In the genomic region with DNA sequence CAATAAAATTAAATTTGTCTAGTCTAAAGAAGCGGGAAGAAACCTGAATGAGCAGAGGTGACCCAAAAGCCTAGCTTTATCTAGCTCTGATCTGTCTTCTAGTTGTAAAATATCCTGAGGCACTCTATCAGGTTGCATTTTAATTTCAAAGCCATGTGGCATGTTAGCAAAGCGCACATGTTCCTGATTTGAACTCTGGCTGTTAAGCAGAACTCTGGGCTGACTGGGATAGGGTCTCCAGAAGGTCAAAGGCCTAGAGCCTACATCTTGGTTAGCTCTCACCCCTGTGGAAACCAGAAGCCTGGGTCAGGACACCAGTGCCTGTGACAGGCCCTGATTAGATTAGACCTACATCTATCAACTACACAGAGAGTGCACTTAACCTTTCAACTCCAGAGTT, we compare ENCODE assay signal across 17 mouse cellular contexts.
"Had no signal": no experiment of that assay in that cellular context is flagged by ENCODE, and none has a peak within 500 bp of the region (broad histone marks: within the 10 kb centered on the region; RNA-seq: fewer than 3 reads in every experiment).

No protein-coding gene starts in this region.

- ATAC-seq: liver, embryonic 12.5 days; midbrain, embryonic 16.5 days had no signal

- H3K4me3 ChIP-seq: layer of hippocampus, adult 2 months; limb, embryonic 15.5 days; liver, embryonic 12.5 days; megakaryocyte, embryonic 14.5 days; midbrain, embryonic 12.5 days; neural tube, embryonic 13.5 days; stomach, embryonic 15.5 days had no signal

- H3K27ac ChIP-seq: layer of hippocampus, adult 2 months; limb, embryonic 15.5 days; liver, embryonic 12.5 days; midbrain, embryonic 12.5 days; neural tube, embryonic 13.5 days; stomach, embryonic 15.5 days had no signal

- H3K4me1 ChIP-seq: liver, embryonic 12.5 days; megakaryocyte, embryonic 14.5 days; midbrain, embryonic 12.5 days; neural tube, embryonic 13.5 days; stomach, embryonic 15.5 days had no signal

- H3K36me3 ChIP-seq: limb, embryonic 15.5 days; liver, embryonic 12.5 days; midbrain, embryonic 12.5 days; neural tube, embryonic 13.5 days; stomach, embryonic 15.5 days had no signal

- H3K27me3 ChIP-seq: limb, embryonic 15.5 days; liver, embryonic 12.5 days; megakaryocyte, embryonic 14.5 days; midbrain, embryonic 12.5 days; neural tube, embryonic 13.5 days; stomach, embryonic 15.5 days had no signal

- H3K9ac ChIP-seq: limb, embryonic 15.5 days; liver, embryonic 12.5 days; lung, embryonic 14.5 days; midbrain, embryonic 12.5 days; neural tube, embryonic 13.5 days; stomach, embryonic 15.5 days had no signal

- DNase-seq: kidney, postnatal 4 days; left cerebral cortex, postnatal 4 days; lung, embryonic 14.5 days; lung, postnatal 10 days; lung, postnatal 4 days; retina, postnatal 1 day; right cerebral cortex, postnatal 4 days; thymus, adult 2 months; thymus, postnatal 25 days had no signal

- H3K4me2 ChIP-seq: limb, embryonic 15.5 days; liver, embryonic 12.5 days; lung, embryonic 14.5 days; midbrain, embryonic 12.5 days; neural tube, embryonic 13.5 days; stomach, embryonic 15.5 days had no signal

- H3K9me3 ChIP-seq: limb, embryonic 15.5 days; liver, embryonic 12.5 days; midbrain, embryonic 12.5 days; neural tube, embryonic 13.5 days; stomach, embryonic 15.5 days had no signal
